Comparison of ENCODE assay signal across 8 mouse cellular contexts in the genomic region with DNA sequence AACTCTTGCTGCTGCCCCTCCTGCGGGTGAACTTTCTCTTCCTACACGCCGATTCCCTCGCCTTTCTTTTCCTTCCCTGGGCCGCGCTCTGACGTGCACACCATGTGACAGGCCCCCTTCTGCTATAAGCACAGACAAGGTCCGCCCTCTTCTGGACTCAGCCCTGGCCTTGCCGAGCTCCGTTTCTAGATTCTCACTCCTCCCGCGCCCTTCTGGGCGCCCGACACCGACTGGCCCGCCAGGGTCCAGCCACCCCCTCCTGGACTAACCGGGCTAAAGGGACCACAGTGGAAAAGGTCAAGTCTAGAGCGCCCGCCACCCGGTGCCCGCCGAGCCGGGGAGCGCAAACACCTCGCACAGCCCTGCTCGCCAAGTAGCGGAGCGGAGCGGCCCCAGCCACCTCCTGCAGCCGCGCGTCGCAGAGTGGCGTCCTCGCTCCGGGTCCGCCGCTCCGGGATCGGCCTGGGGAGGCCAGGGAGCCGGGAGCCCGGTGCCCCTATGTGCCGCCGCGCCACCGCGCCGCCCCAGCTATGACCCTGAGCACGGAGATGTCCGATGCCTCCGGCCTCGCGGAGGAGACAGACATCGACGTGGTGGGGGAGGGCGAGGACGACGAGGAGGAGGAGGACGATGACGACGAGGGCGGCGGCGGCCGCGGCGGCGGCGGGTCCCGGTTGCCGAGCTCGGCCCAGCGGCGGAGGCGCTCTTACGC. TPM values are rescaled to one million over a fixed set of nuclear protein-coding genes. Genes with fewer than 3 reads are reported as not detected.
A peak's percentile ranks its signal among the peaks of the same experiment; 100 is the strongest.
DNase-seq lines count a peak whose midpoint lies in the region; ATAC-seq and TF ChIP-seq lines count a peak whose summit lies in the region.

A gene (plus strand): TSS at position 153 of the 712 bp plus-strand sequence.

- peak; percentile 20 for DNase-seq in gastrocnemius, adult 18-20 months (ENCODE audit: low spot score)
- no peak for DNase-seq in gastrocnemius, adult 8-10 months (ENCODE audit: low spot score in 2 of 2)
- DNase-seq in gastrocnemius, postnatal 25 days = peak; percentile 18
- DNase-seq in kidney, adult 11 months = peak; percentile 17
- peak; percentile 24 for DNase-seq in lung, adult 2 months
- no peak for DNase-seq in layer of hippocampus, adult 9-11 months

- H3K27ac ChIP-seq in bone marrow macrophage, adult 2 months (ENCODE audit: insufficient read depth, low read depth, low read length) = no peak within 1 kb of the TSS
- no peak within 1 kb of the TSS for H3K27ac ChIP-seq in neural tube, embryonic 14.5 days (ENCODE audit: low read depth, low read length)

- under 1% methylated on average over 72 of the region's 76 CpGs for WGBS in lung, adult 2 months
- under 1% methylated on average over 63 of the region's 76 CpGs for WGBS in neural tube, embryonic 14.5 days

- no peaks in the 10 kb centered on the region for H3K36me3 ChIP-seq in neural tube, embryonic 14.5 days (ENCODE audit: control insufficient read depth, insufficient read depth, low read length)

- ATAC-seq in neural tube, embryonic 14.5 days (ENCODE audit: low read depth) = peak; percentile 65

- H3K4me2 ChIP-seq in neural tube, embryonic 14.5 days (ENCODE audit: low read depth, low read length) = peak within 1 kb of the TSS; percentile 45

- 0 out of 2 replicates have a peak, but pooled peaks cover 2% of the 10 kb centered on the region for H3K4me1 ChIP-seq in bone marrow macrophage, adult 2 months (ENCODE audit: control insufficient read depth, insufficient read depth, low read length)
- H3K4me1 ChIP-seq in lung, adult 2 months (ENCODE audit: control insufficient read depth, insufficient read depth, low read length) = peaks cover 10% of the 10 kb centered on the region; the same call in 1 of the 2 replicates
- H3K4me1 ChIP-seq in neural tube, embryonic 14.5 days (ENCODE audit: control insufficient read depth, insufficient read depth, low read length) = peaks cover 16% of the 10 kb centered on the region

- peaks cover 64% of the 10 kb centered on the region for H3K27me3 ChIP-seq in neural tube, embryonic 14.5 days (ENCODE audit: control insufficient read depth, insufficient read depth, low read length)

- no peak for TF ChIP-seq CTCF in bone marrow macrophage, adult 2 months (IDR thresholded peaks at IDR 0.05; ENCODE audit: low read depth, low read length)
- no peak for TF ChIP-seq CTCF in lung, adult 2 months (IDR thresholded peaks at IDR 0.05; ENCODE audit: insufficient read depth, low read length)

- no peak for TF ChIP-seq POLR2A in bone marrow macrophage, adult 2 months (IDR thresholded peaks at IDR 0.05; ENCODE audit: borderline replicate concordance, low read depth, low read length)
- no peak for TF ChIP-seq POLR2A in lung, adult 2 months (IDR thresholded peaks at IDR 0.05; ENCODE audit: borderline replicate concordance, extremely low read depth, low read depth, low read length)

- H3K9ac ChIP-seq in neural tube, embryonic 14.5 days (replicated peaks; ENCODE audit: low read depth, low read length) = peak within 1 kb of the TSS; percentile 44; the same call in 1 of the 2 replicates

- no peaks in the 10 kb centered on the region for H3K9me3 ChIP-seq in neural tube, embryonic 14.5 days (ENCODE audit: control insufficient read depth, low read length)

- H3K4me3 ChIP-seq in bone marrow macrophage, adult 2 months (ENCODE audit: insufficient read depth, low read length) = peak within 1 kb of the TSS; percentile 52
- H3K4me3 ChIP-seq in lung, adult 2 months (replicated peaks; ENCODE audit: extremely low read depth, low read depth, low read length) = peak within 1 kb of the TSS; percentile 21
- peak within 1 kb of the TSS; percentile 32 for H3K4me3 ChIP-seq in neural tube, embryonic 14.5 days (ENCODE audit: low read depth, low read length)

RNA-seq across cellular contexts. Expression of the gene that starts here (rescaled TPM):
- total RNA-seq in gastrocnemius, adult 18-20 months (2021) = under 1 TPM in 1 of 2 experiments, not detected in 1; 0.12 TPM
- under 1 TPM in 1 of 4 experiments, not detected in 3; 0.11 TPM for total RNA-seq in gastrocnemius, adult 8-10 months (2022)
- polyA plus RNA-seq in bone marrow macrophage, adult 2 months (2012; ENCODE audit: insufficient read depth, insufficient read length, missing spikeins) = not detected in 2 replicates
- under 1 TPM in 1 of 2 experiments, not detected in 1; 0.08 TPM for total RNA-seq in gastrocnemius, postnatal 25 days (2021)
- 0.12 and 0.18 TPM in 2 replicates for polyA plus RNA-seq in lung, adult 2 months (2012; rRNA removed)
- polyA plus RNA-seq in neural tube, embryonic 14.5 days (2014; fragmentation: Nextera tagmentation; extraction: Ambion mirVana) = 0.12 and 0.76 TPM in 2 replicates

Comparison
In these comparisons a context has a peak if more than half of its experiments do, and no peak if none do; other contexts are left out.
1. Peak in DNase-seq in gastrocnemius, adult 18-20 months; RNA of the gene not detected or under 1 TPM.
2. Peak in DNase-seq in gastrocnemius, postnatal 25 days; RNA of the gene not detected or under 1 TPM.
3. Peak in DNase-seq and H3K4me3 ChIP-seq in lung, adult 2 months; RNA of the gene not detected or under 1 TPM.
4. Peak in ATAC-seq, H3K4me3 ChIP-seq, H3K9ac ChIP-seq and H3K4me2 ChIP-seq in neural tube, embryonic 14.5 days; RNA of the gene not detected or under 1 TPM.